Mouse (Mus musculus) brain, adult 10 weeks (tissue): ENCODE measurements around the gene Olfr1162. TPM values are rescaled to one million over a fixed set of nuclear protein-coding genes. Genes with fewer than 3 reads are reported as not detected.

Source experiments
- polyA plus RNA-seq: library from polyadenylated mRNA; stranded (reverse); fragments of 350-450 nt; fragmentation: Illumina TruSeq; extraction: RNeasy Lipid Tissue Mini Kit (QIAGEN cat#74804); gene quantifications from one replicate; pipeline ENCODE4 v1.2.3, GENCODE M21; 2015; ENCODE audit warnings: low read depth, low replicate concordance

Gene Olfr1162
- not detected for polyA plus RNA-seq

DNA sequence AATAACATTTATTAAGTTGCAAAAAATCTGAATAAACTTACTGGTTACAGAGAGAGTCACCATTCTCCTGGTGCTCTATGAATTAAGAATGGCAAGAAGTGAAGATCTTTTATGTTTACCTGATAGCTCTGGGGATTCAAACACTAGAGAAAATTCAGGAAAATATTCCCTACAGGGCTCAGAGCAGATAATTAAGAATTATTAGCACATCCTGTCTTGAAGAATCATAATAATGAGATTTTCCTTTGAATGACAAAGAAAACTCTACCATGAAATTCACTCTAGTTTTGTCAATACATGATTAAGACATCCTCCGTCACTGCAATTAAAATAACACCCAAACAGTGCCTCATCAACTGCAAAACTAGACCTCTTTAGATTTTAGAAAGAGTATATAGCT lies at the start of gene Olfr1162:
Gene Olfr1162, minus strand, starts transcription at position 101 of the 400 bp plus-strand sequence.

DNA sequence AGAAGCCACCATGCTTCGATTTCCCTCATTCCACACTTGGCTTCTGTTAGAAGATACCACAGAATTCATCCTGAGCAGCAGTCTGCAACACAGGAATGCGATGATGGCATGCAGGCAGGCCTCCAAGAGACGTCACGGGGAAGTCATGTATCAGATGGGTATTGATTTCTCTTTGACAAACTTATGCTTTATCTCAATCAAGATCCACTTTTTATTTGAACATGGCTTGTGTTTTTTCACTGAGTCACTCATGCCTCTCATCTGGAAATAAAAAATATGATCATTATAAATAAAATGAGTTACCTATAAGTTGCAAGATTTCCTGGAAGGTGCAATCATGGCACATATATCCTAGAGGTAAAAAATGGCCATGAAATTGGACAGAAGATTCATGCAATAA lies 42.9 kb upstream of the Olfr1162 start, which contains the start of gene Olfr1164:
Gene Olfr1164, minus strand, starts transcription at position 101 of the 400 bp plus-strand sequence.

DNA sequence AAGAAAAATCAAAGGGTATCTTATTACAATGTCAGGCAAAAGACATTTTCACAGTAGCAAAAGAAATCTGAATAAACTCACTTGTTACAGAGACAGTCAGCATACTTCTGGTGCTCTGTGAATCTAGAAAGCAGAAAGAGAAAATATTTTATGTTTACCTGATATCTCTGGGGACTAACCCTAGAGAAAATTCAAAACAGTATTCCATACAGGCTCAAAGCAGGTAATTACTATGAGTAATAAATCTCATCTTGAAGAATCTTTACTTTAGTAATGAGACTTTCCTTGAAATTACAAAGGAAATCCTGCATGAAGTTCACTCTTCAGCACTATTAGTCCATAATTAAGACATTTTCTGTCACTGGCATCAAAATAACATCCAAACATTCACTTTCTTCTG lies 20.8 kb upstream of the Olfr1162 start, which contains the start of gene Olfr1163:
Gene Olfr1163, minus strand, starts transcription at position 101 of the 400 bp plus-strand sequence.

DNA sequence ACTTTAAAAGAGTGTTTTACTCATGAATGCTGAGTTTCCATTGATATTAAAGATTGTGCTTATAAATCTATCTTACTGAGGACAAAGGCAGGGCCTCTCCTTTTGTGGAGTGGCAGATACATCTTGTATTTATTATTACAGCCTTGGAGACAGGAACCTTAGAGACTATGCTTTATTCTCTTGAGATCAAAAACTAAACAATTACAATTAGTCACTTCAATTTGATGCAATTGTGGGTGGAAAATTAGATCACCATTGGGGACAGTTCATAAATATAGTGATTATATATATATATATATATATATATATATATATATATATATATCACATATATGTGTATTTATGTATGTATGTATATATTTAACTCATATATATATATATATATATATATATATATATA lies 13.3 kb downstream of the Olfr1162 start, which contains the start of gene Olfr73:
Gene Olfr73, minus strand, starts transcription at position 101 of the 400 bp plus-strand sequence.

DNA sequence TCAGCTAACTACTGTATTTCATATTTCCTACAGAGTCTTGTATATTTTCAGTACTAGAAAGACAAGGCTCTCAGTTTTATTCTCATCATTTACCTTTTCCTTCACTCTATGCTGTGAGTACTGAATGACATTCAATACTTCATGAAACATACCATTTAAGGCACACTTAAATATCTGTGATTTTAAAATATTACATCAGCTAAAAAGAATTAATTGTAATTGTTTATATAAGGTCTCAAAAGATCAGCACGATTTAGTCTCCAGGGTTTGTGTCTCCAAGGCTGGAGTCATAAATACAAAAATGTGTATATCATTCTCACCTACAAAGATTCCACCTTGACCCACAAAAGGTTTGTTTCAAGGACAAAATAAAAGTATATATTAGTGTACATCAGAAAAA lies 28.5 kb downstream of the Olfr1162 start, which contains the start of gene Olfr1161:
Gene Olfr1161, plus strand, starts transcription at position 301 of the 400 bp plus-strand sequence.

DNA sequence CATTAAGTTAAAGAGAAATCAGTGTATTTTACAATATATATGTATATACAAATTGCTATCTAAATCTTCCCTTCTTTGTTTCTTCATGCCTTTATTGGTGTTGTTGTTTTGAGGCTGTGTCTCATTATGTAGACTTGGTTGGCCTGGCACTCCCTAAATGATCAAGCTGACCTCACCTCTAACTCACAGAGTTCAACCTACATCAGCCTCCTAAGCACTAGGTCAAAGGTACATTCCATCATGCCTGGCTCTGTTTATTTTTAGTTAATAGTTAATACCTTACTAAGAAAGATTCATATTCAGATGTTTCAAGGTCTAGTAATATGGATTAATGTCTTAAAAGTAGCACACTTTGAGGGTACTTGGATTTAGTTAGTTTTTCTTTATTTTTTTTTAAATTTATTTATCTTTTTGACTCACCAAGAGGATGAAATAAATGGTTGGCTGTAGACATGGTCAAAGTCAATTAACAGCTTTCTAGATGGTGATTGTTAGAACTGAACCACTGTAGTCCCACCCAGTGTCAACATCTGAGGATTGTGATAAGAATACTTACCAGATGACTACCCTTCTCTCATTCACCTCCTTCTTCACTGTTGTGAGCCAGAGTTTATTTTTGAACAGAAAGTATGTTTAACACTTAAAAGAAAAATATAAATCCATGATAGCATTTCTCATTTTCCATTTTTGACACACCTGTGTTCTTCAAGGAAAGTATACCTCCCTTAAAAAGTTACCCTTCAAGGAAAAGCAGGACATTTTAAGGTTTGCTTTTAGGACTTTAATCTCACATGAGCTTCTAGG lies 43.2 kb downstream of the Olfr1162 start, which contains the start of gene Olfr1160:
Gene Olfr1160, minus strand, starts transcription at position 754 of the 804 bp plus-strand sequence.

Other genes starting within 250 kb of the Olfr1162 start
- not detected for gene Olfr1145, start 241.3 kb downstream of the Olfr1162 start, polyA plus RNA-seq
- gene Olfr1148, start 220.6 kb downstream of the Olfr1162 start, polyA plus RNA-seq, result not detected
- not detected for gene Olfr1150-ps1, start 207.1 kb downstream of the Olfr1162 start, polyA plus RNA-seq
- gene Olfr1151, start 195.3 kb downstream of the Olfr1162 start, polyA plus RNA-seq, result not detected
- not detected for gene Olfr1152, start 184.6 kb downstream of the Olfr1162 start, polyA plus RNA-seq
- not detected for gene Olfr1153, start 156.2 kb downstream of the Olfr1162 start, polyA plus RNA-seq
- gene Olfr1154, start 146.0 kb downstream of the Olfr1162 start, polyA plus RNA-seq, result not detected
- gene Olfr1155, start 106.0 kb downstream of the Olfr1162 start, polyA plus RNA-seq, result not detected
- not detected for gene Olfr1156, start 98.0 kb downstream of the Olfr1162 start, polyA plus RNA-seq
- gene Olfr1157, start 82.8 kb downstream of the Olfr1162 start, polyA plus RNA-seq, result not detected
- not detected for gene Olfr74, start 76.5 kb downstream of the Olfr1162 start, polyA plus RNA-seq
- not detected for gene Olfr1158, start 61.0 kb downstream of the Olfr1162 start, polyA plus RNA-seq
- gene Olfr1160, start 42.9 kb downstream of the Olfr1162 start, polyA plus RNA-seq, result not detected
- gene Olfr1161, start 28.4 kb downstream of the Olfr1162 start, polyA plus RNA-seq, result not detected
- gene Olfr73, start 13.4 kb downstream of the Olfr1162 start, polyA plus RNA-seq, result not detected
- not detected for gene Olfr1163, start 20.7 kb upstream of the Olfr1162 start, polyA plus RNA-seq
- not detected for gene Olfr1164, start 42.8 kb upstream of the Olfr1162 start, polyA plus RNA-seq
- gene Olfr1166, start 77.1 kb upstream of the Olfr1162 start, polyA plus RNA-seq, result not detected
- not detected for gene Olfr1167, start 104.1 kb upstream of the Olfr1162 start, polyA plus RNA-seq
- not detected for gene Olfr1168, start 130.8 kb upstream of the Olfr1162 start, polyA plus RNA-seq
- gene Olfr1170, start 177.2 kb upstream of the Olfr1162 start, polyA plus RNA-seq, result not detected
- not detected for gene Olfr1173, start 228.7 kb upstream of the Olfr1162 start, polyA plus RNA-seq